Mouse (Mus musculus) olfactory bulb, adult 2 months (tissue): Measurements from ENCODE around the gene Noxa1.

Experiments
- CTCF ChIP-seq: fragments of 200-500 bp; IDR thresholded peaks from 2 replicates; pipeline ENCODE4 v1.5.1; 2012; ENCODE audit warnings: low read depth, mild to moderate bottlenecking, low read length, moderate library complexity; ENCODE audit not compliant: insufficient read depth
- POLR2A ChIP-seq: fragments of 200-500 bp; IDR thresholded peaks from 2 replicates; pipeline ENCODE4 v1.6.1; 2012; ENCODE audit warnings: mild to moderate bottlenecking, low read depth, low read length, moderate library complexity; ENCODE audit not compliant: insufficient read depth

DNA sequence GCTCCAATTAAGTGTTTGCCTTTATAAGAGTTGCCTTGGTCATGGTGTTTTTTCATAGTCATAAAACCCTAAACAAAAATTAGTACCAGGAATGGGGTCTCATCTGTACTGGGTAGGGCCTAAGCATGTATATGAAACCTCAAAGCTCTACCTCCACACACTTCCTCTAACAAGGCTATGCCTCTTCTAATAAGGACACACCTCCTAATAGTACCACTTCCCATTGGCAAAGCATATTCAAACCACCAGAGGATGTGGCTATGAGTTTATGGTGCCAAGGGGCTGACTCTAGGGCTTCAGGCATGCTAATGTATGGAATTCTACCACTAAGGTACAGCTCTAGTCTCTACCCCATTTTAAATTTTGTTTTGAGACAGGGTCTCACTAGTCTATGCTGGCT, 29.4 kb downstream of the Noxa1 start:
- TF ChIP-seq POLR2A (no peak), CTCF (no peak)
